Mouse (Mus musculus) forebrain, embryonic 13.5 days (tissue): Measurements from ENCODE around the gene Senp2. TPM values are rescaled to one million over a fixed set of nuclear protein-coding genes. Genes with fewer than 3 reads are reported as not detected.
A peak's percentile ranks its signal among the peaks of the same experiment; 100 is the strongest.

Experiments used
- ATAC-seq: fragments of 200-750 bp; cut with Nextera tagmentation; 2 replicates; pipeline ENCODE4 v1.8.0; 2017
- H3K27ac ChIP-seq: fragments of 300-500 bp; sonication (generic); 2 replicates; pipeline ENCODE4 v1.5.1; 2015; ENCODE audit warnings: inconsistent platforms, mild to moderate bottlenecking, moderate library complexity
- H3K27me3 ChIP-seq: fragments of 300-500 bp; sonication (generic); 2 replicates; pipeline ENCODE4 v1.6.1; 2015; ENCODE audit warnings: mild to moderate bottlenecking, inconsistent platforms
- H3K36me3 ChIP-seq: fragments of 300-500 bp; sonication (generic); 2 replicates; pipeline ENCODE4 v1.6.1; 2015; ENCODE audit warnings: mild to moderate bottlenecking, inconsistent platforms; ENCODE audit not compliant: poor library complexity, severe bottlenecking
- H3K4me1 ChIP-seq: fragments of 300-500 bp; sonication (generic); 2 replicates; pipeline ENCODE4 v1.6.1; 2015; ENCODE audit warnings: inconsistent platforms
- H3K4me2 ChIP-seq: fragments of 300-500 bp; sonication (generic); 2 replicates; pipeline ENCODE4 v1.6.1; 2015; ENCODE audit warnings: inconsistent platforms, mild to moderate bottlenecking, moderate library complexity
- H3K4me3 ChIP-seq: fragments of 300-500 bp; sonication (generic); 2 replicates; pipeline ENCODE4 v1.5.1; 2015; ENCODE audit warnings: mild to moderate bottlenecking, inconsistent platforms
- H3K9ac ChIP-seq: fragments of 300-500 bp; sonication (generic); 2 replicates; pipeline ENCODE4 v1.6.1; 2015; ENCODE audit warnings: mild to moderate bottlenecking, inconsistent platforms
- H3K9me3 ChIP-seq: fragments of 300-500 bp; sonication (generic); replicated peaks from 2 replicates; pipeline ENCODE4 v1.6.1; 2016; ENCODE audit warnings: inconsistent platforms
- WGBS: fragments of 180-500 bp; shearing (Covaris S2); methylation state at CpG from one replicate; pipeline ENCODE4 v1.1.7; 2015; 5-methylcytosine and 5-hydroxymethylcytosine counted together
- polyA plus RNA-seq: library from polyadenylated mRNA; unstranded; fragments of >200 nt; fragmentation: Nextera tagmentation; extraction: Ambion mirVana; gene quantifications from 2 replicates; pipeline ENCODE4 v1.2.1, GENCODE M21; 2015

Senp2 gene
- polyA plus RNA-seq, 1 experiment from 2014 or later: 50.7 TPM

GRCm38 (mm10) chr16:22067406-22067805 is 58.1 kb downstream of the Senp2 start:
- Histone ChIP-seq H3K27me3 (no peaks in the 10 kb centered on the region), H3K9ac (no peak overlapping the region), H3K27ac (no peak overlapping the region), H3K36me3 (peaks cover 98% of the 10 kb centered on the region), H3K4me2 (no peak overlapping the region), H3K9me3 (no peaks in the 10 kb centered on the region), H3K4me3 (no peak overlapping the region), H3K4me1 (no peaks in the 10 kb centered on the region)
- ATAC-seq: no peak
- 94% methylated on average over 8 of the region's 8 CpGs for WGBS

- Histone ChIP-seq H3K9ac (no peak overlapping the region), H3K4me3 (no peak overlapping the region), H3K27ac (no peak overlapping the region), H3K9me3 (no peaks in the 10 kb centered on the region), H3K4me1 (peaks cover 7% of the 10 kb centered on the region), H3K36me3 (peaks cover 94% of the 10 kb centered on the region), H3K4me2 (no peak overlapping the region), H3K27me3 (no peaks in the 10 kb centered on the region)
- no peak for ATAC-seq
- WGBS: 84% methylated on average over 7 of the region's 7 CpGs
These were observed 62.1 kb downstream of the Senp2 start for GRCm38 (mm10) chr16:22071361-22071760.

GRCm38 (mm10) chr16:22075067-22075466 is 65.8 kb downstream of the Senp2 start:
- peaks cover 95% of the 10 kb centered on the region for H3K36me3 ChIP-seq
- no peak overlapping the region for H3K4me2 ChIP-seq
- no peak for ATAC-seq
- no peak overlapping the region for H3K27ac ChIP-seq
- 84% methylated on average over 6 of the region's 6 CpGs for WGBS
- no peaks in the 10 kb centered on the region for H3K9me3 ChIP-seq
- no peak overlapping the region for H3K4me3 ChIP-seq
- no peaks in the 10 kb centered on the region for H3K27me3 ChIP-seq
- peaks cover 13% of the 10 kb centered on the region for H3K4me1 ChIP-seq
- H3K9ac ChIP-seq: no peak overlapping the region

DNA sequence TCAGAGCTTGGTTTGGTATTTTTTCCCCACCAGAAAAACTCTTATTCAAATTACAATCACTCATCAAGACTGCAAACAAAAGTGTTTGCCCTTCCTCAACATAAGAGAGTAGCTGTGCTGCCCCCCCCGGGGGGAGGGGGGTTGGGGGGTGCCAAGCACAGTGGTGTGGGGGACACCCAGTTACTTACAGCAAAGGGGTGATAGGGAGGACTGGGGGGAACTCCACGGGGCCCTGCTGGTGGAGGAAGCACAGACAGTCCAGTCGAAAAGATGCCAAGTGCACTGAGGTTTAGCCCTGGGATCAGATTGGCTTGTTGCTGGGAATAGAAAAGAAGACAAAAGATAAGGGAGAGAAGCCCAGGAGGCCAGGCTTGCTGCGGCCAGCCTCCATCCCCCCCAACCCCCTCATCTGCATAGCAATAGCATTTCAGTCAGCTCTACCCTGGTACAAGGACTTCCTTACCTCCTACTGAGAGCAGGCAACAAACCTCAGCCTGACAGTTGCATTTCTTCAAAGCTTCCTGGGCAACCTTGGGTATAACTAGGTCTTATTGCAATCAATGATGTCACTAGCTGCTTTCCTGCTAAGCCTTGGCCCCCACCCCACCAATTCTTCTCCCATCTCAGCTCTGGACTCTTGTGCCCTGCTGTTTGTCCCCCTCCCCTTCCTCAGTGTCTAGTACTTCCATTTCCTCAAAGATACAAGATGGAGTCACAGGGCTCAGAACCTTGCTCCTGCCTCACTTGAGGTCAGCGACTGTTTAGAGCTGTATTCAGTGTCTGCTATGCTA is 66.7 kb downstream of the Senp2 start:
- Histone ChIP-seq H3K4me1 (peaks cover 13% of the 10 kb centered on the region), H3K9ac (no peak overlapping the region), H3K27ac (no peak overlapping the region; the same call in 1 of the 2 replicates), H3K36me3 (peaks cover 97% of the 10 kb centered on the region), H3K4me3 (no peak overlapping the region), H3K4me2 (no peak overlapping the region), H3K9me3 (no peaks in the 10 kb centered on the region), H3K27me3 (no peaks in the 10 kb centered on the region)
- 0 out of 2 replicates have a peak, but pooled peaks have one; percentile 10 for ATAC-seq
- 5% methylated on average over 5 of the region's 5 CpGs for WGBS

- 31% methylated on average over 4 of the region's 4 CpGs for WGBS
- Histone ChIP-seq H3K9ac (no peak overlapping the region), H3K4me3 (no peak overlapping the region), H3K9me3 (no peaks in the 10 kb centered on the region), H3K4me2 (no peak overlapping the region), H3K36me3 (peaks cover 97% of the 10 kb centered on the region), H3K27ac (no peak overlapping the region), H3K4me1 (peaks cover 13% of the 10 kb centered on the region), H3K27me3 (no peaks in the 10 kb centered on the region)
- no peak for ATAC-seq
These were observed 67.3 kb downstream of the Senp2 start for GRCm38 (mm10) chr16:22076620-22076941.

GRCm38 (mm10) chr16:22080125-22080710 is 70.9 kb downstream of the Senp2 start:
- Histone ChIP-seq H3K9me3 (no peaks in the 10 kb centered on the region), H3K27me3 (no peaks in the 10 kb centered on the region), H3K4me3 (no peak overlapping the region), H3K27ac (no peak overlapping the region), H3K9ac (peak overlapping the region; percentile 16; the same call in 1 of the 2 replicates), H3K4me2 (no peak overlapping the region), H3K4me1 (peaks cover 13% of the 10 kb centered on the region), H3K36me3 (peaks cover 75% of the 10 kb centered on the region)
- WGBS: 79% methylated on average over 12 of the region's 12 CpGs
- no peak for ATAC-seq

GRCm38 (mm10) chr16:22085411-22085810 is 76.1 kb downstream of the Senp2 start:
- no peak for ATAC-seq
- 81% methylated on average over 4 of the region's 4 CpGs for WGBS
- H3K9ac ChIP-seq: no peak overlapping the region
- peaks cover 53% of the 10 kb centered on the region for H3K36me3 ChIP-seq
- H3K27me3 ChIP-seq: no peaks in the 10 kb centered on the region
- peaks cover 4% of the 10 kb centered on the region; the same call in 1 of the 2 replicates for H3K4me1 ChIP-seq
- no peak overlapping the region for H3K27ac ChIP-seq
- no peaks in the 10 kb centered on the region for H3K9me3 ChIP-seq
- H3K4me3 ChIP-seq: no peak overlapping the region
- H3K4me2 ChIP-seq: no peak overlapping the region

DNA sequence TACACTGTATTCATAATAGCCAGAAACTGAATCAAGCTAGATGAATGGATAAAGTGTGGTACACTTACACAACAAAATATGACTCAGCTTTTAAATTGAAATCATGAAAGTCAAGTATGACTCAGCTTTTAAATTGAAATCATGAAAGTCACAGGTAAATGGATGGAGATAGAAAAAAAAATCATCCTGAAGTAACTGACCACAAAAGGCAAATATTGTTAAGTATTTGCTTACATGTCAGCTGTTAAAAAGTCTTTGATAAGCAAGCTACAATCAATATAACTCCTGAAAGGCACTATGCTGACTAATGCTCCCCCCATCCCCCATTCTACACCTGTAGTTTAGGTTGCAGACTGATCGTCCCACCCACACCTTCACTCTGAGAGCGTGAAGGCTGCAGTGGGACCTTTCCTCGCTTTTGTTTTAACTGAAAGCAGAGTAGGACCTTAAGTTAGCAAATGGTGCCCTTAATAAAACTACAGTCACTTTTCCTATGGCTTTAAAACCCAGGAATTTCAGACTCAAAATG is 82.0 kb downstream of the Senp2 start:
- no peak overlapping the region for H3K9ac ChIP-seq

DNA sequence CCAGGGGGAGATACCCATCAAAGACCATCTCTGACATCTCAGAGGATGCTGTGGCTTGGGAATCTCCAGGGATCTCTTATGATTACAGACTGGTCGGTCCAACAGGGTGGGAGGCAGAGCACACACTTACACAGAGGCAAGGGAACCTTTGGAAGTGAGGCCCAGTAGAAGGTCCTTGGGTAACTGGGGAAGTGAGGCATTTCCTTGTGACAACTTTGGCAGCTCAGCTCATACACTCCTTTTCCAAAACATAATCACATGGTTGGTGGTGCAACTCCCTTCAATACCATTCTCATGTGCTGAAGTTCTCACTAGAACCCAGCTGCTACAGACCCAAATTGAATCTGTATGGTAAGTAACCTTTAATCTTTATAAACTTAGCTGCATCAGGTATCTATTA is 86.5 kb downstream of the Senp2 start:
- H3K36me3 ChIP-seq: peaks cover 10% of the 10 kb centered on the region
- no peak overlapping the region for H3K9ac ChIP-seq
- no peak overlapping the region for H3K4me2 ChIP-seq
- H3K4me3 ChIP-seq: no peak overlapping the region
- no peak for ATAC-seq
- 0 out of 2 replicates have a peak, but pooled peaks cover 4% of the 10 kb centered on the region for H3K9me3 ChIP-seq
- WGBS: 96% methylated on average over 1 of the region's 1 CpGs
- peaks cover 12% of the 10 kb centered on the region; the same call in 1 of the 2 replicates for H3K4me1 ChIP-seq
- H3K27ac ChIP-seq: no peak overlapping the region
- no peaks in the 10 kb centered on the region for H3K27me3 ChIP-seq

More for the DNA sequence above, 82.0 kb downstream of the Senp2 start:
- no peak for ATAC-seq
- Histone ChIP-seq H3K27me3 (no peaks in the 10 kb centered on the region), H3K36me3 (peaks cover 18% of the 10 kb centered on the region), H3K27ac (no peak overlapping the region), H3K4me3 (no peak overlapping the region), H3K9me3 (no peaks in the 10 kb centered on the region), H3K4me2 (no peak overlapping the region), H3K4me1 (no peaks in the 10 kb centered on the region)
- WGBS: 90% methylated on average over 3 of the region's 3 CpGs

DNA sequence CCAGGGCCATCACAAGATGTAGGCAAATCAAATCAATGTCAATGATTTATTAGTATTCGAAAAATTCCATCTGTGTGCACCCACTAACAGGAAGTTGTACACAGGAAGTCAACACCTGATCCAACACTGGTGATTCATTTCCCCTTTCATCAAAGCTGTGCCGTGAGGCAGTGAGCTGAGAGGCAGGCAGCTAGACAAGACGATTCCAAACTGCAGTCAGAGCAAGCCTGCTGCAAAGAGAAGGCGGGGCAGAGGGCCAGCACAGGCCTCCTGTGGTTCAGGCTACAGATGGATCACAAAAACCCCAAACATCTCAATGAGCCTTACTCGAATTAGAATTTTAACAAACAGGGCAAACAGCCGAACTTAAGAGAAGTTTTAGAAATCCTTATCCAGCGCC is 88.4 kb downstream of the Senp2 start:
- Histone ChIP-seq H3K27me3 (no peaks in the 10 kb centered on the region), H3K9ac (no peak overlapping the region), H3K4me2 (no peak overlapping the region), H3K4me1 (peaks cover 12% of the 10 kb centered on the region; the same call in 1 of the 2 replicates), H3K27ac (peak overlapping the region; percentile 51; the same call in 1 of the 2 replicates), H3K4me3 (no peak overlapping the region), H3K36me3 (peaks cover 19% of the 10 kb centered on the region), H3K9me3 (0 out of 2 replicates have a peak, but pooled peaks cover 4% of the 10 kb centered on the region)
- ATAC-seq: peak; percentile 38; the same call in 1 of the 2 replicates
- WGBS: 50% methylated on average over 7 of the region's 7 CpGs
